Mouse (Mus musculus) MN1 (cell line): ENCODE measurements around the gene Fxyd1.
A peak's percentile ranks its signal among the peaks of the same experiment; 100 is the strongest.

Experiments
- DNase-seq: peaks from one replicate; pipeline ENCODE4 v3.0.0-alpha.2; 2016; ENCODE audit warnings: low spot score

The Fxyd1 gene

DNA sequence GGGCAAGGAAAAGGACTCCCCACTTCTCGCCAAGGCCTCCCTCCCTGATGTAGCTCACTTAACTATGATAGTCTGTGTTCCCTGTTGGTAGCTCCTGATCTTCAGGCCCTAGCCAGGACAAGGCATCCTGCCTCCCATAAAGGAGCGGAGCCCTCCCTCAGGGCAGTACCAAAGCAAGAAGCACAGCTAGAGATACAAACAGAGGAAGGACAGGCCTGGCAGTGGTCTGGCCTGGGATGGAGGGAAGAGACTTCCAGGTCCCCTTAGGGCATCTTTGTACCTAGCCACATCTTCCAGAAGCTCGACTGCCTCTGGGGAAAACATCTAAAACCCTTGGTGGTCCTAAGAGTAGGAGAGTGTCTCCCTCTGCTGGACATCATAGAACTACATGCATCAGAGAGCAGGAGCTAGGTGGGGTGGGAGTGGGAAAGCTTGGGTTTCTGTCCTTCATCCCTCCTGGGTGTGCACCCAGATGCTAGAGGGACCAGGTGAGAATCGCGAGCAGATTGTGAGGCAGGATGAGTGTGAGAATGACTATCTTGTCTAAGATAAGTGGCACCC is 21.0 kb upstream of the Fxyd1 start:
- DNase-seq = peak; percentile 75

DNA sequence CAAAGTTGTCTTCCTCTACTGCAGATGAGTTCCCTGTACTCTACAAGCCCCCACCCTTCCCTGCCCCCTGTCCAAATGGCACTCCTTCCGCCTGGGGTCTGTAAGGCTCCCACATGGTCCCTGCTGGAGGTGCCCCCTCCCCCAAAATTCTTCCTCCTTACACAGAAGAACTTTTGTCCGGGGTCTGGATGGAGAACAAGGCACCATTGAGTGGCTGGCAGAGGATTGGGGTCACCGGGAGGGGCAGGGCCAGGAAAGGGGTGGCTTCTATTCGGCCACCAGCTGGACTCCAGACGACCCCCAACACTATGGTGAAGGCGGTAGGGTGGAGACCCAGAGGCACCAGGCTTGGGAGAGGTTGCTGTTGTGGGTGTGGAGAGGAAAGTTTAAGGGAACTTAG is 20.5 kb upstream of the Fxyd1 start:
- no peak for DNase-seq

DNA sequence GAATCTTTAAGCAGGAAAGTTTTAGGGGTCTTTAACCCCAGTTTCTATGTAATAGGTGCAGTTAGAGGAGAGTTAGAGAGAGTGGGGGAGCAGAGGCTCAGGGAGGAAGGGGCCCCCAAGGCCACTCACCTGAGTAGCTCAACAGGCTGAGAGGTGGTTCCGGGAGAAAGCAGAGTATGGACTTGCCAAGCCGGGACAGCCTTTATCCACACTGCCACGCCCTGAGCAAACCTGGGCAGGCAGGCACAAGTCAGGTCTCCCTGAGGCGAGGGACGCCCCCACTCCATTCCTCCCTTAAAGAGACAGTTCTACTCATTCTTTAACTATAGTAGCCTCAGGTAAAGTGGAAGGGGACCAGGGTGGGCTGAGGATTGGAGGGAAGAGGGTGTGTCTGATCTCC is 19.5 kb upstream of the Fxyd1 start, which contains the start of gene Fxyd3:
TSS of gene Fxyd3 (minus strand) at position 213 of the 400 bp plus-strand sequence.
- no peak for DNase-seq

DNA sequence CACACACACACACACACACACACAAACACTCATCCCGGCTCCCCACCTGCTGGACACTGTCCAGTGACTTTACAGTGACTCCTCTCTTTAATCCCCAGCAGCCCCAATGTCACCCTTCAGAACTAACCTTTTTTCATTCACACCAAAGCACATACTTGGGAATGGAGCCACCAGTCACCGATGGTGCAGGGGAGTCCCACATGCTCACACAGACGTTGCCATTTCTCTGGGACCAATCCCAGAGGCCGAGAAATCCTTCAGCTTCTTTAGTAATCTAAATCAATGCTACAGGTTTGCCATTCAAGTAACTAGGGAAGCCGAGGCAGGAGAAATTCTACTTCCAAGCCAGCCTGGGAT is 17.7 kb upstream of the Fxyd1 start:
- no peak for DNase-seq

DNA sequence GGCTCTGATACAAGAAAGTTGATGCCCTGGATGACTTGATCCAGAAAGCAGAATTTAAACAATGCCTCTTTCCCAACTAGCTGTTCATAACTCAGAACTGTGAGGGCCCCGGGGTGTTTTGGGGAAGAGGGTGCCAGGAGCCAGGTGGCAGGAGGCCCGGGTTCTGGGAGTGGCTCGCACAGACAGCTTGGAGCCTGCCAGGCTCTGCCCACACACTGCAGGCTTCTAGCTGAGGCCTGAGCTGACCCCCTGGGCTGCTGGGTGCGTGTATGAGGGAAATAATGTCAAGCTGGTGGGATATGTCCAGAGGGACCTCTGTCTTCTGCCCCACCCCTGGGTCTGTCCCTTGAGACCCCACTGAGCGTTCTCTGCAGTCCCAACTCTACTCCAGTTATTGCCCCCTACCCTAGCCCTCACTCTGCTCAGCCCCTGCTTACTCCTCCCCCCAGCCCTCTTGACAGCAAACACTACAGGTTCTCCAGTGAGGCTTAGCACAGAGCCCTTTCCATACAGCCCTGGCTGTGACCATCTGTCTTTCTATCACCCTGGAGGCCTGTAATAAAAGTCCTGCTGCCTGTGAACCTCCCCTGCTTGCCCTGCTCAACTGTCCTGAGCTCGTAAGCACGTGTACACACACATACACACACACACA is 17.2 kb upstream of the Fxyd1 start:
- no peak for DNase-seq

DNA sequence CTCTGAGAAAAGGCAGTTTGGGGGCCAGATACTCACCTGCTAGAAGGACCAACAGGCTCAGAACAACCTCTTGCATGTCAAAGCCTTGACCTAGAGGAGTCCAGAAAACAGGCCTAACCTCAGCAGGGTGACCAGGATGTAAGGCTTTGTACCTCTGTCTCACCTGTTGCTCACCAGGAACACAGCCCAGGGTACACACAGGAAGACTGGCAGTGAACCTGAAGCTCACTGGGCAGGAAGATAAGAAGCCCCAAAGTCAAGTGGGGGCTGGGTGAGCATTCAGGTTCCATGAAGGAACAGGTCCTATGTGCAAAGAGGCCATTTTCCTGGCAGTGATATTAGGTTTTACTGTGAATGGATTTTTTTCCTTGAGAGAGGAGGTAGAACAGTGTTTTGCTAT is 16.5 kb upstream of the Fxyd1 start:
- DNase-seq = no peak

DNA sequence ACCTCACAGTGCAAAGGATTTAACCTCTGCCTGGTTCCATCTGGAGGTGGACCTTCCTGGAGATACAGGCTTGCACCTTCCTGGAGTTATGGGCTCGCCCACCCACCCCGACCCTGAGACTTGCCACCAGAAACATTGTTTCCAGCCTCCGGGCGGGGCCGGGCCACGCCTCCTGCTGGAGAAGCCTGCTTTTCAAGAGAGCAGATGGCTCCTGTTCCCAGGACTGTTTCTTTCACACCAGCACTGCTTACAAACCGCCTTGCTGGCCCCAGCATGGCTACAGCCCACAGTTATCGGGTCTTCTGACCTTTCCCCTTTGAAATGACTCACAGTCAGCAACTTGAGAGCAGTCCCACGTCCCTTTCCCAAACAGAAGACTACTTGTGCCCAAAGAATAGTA is 15.3 kb upstream of the Fxyd1 start:
- no peak for DNase-seq

DNA sequence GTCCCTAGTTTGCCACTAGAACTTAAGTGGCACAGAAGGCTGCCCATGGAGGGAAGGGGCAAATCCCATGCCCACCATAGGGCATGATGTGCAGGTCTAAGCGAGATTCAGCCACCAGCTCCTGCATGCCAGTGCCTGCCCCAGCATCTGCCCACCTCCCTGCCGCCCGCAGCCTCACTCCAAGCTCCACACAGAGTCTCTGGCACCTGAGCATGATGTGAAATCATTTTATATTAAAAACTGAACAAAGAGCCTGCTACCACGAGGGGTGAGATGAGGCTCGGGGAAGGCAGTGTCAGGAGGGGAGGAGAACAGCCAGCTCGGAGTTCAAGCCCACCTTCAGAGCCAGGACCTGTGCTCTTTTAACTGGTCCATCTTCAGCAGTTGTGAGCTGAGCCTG is 13.3 kb upstream of the Fxyd1 start:
- no peak for DNase-seq

DNA sequence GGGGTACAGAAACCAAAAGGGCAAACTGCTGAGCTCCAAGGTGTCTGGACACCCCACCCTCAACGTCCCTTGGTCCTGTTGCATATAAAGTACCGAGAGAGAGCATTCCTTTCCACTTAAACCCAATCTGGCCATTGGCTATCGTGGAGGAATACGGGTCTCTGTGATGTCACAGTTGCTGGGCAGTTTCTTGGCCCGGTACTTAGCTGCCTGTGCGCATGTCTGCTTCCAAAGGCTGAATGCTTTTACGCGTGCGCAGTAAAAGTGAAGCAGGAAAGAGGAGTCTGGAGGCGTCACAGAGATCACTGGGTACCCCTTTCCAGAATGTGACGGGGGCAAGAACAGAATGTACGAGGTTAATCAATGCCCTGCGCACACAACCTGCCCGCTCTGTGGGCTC is 12.5 kb upstream of the Fxyd1 start:
- no peak for DNase-seq

DNA sequence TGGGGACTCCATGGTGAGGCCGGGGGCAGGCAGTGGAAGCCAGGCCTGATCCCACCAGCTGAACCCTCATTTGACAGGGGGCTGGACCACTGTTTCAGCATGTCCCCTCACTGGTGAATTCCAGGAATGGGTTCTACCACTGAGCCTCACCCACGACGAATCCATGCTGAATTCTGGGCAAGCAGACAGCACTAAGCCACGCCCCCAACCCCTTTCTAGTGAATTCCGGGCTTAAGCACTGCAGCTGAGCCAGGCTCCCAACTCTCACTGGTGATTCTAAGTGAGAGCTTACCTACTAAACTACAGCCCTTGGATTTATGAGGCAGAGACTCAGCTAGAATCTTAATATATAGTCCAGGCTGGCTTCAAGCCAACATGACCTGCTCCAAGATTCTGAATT is 10.8 kb upstream of the Fxyd1 start:
- peak; percentile 35 for DNase-seq

DNA sequence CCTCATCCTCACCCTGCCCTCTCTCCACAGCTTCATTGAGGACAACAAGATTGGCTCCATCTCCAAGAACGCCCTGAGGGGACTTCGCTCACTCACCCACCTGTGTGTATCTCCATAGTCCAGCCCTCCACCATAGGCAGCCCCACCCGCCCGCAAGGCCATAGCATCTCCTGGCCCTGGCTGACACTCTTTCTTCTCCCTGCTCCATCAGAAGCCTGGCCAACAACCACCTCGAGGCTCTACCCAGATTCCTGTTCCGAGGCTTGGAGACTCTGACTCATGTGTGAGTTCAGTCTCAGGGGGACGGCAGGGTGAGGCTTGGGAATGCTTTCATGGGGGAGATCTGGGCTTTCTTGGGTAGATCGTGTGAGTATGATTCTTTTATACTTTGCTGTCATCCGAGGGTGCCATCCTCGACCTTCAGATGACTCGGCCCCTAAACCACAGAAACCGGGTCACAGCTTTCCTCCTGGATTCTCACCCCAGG is 6.1 kb upstream of the Fxyd1 start:
- no peak for DNase-seq

DNA sequence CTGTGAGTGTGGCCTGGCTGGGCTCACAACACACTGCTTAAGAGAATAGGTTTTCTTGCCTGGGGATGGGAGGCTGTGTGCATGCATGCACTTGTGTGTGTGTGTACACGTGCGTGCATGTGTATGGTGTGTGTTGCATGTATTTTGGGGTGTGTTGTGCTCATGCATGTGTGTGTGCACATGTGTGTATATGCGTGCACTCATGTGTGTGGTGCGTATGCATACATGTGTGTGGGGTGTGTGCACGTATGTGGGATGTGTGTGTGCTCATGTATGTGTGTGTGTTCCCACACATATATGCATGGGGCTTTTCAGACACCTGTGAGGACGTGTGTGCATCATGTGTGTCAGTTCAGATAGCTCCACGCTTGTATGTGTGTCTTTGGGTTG is 3.6 kb upstream of the Fxyd1 start:
- no peak for DNase-seq

DNA sequence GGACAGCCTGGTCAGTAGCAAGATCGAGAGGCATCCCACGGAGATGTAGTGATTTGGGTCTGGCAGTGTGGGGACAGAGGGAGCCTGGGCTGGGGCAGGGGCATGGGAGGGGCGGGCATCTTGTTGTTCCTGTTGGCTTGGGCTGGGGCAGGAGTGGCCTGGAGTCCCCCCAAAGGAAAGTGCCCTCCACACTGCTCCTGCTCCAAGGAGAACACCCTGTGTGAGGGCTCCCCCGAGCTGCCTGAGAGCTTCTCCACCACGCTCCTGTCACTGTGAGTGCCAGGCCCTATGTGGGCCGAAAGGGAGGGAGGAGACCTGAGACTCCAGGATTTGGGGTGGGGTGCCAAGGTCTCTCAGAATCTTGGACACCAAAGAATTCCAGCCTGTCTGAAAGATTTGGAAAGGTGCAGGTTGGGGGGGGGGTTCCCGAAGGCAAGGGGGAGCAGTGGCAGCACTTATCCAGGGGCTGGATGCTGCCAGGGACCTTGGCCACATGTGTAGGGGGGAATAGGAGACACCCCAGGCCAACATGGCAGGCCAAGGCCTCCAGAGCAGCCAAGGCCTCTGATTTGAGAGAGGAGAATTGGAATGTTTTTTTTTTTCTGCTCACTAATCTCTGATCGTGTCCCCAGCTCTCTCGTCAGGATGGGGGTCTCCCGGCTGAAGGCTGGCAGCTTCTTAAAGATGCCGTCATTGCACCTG is 3.1 kb upstream of the Fxyd1 start:
- DNase-seq = no peak

DNA sequence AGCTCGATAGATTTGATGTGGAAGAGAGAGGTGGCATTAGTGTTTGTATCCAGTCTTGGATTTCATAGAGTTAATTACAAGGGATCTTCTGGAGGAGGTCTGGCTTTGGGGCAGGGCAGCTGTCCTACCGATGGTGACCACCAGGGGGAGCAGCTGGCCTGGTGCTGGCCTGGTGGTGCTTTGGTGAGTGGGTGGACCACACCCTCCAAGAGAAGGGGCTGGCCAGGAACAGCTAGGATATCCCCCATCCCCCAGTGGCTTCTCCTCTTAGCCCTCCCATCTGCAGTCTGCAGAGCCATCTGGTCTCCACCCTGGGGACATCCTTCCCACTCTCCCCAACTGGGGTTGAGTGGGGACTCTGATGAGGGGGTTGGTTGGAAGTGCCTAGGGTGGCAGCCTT is 2.1 kb upstream of the Fxyd1 start, which contains the start of gene Lgi4:
TSS of gene Lgi4 (plus strand) at position 235 of the 400 bp plus-strand sequence.
- DNase-seq = peak; percentile 77

DNA sequence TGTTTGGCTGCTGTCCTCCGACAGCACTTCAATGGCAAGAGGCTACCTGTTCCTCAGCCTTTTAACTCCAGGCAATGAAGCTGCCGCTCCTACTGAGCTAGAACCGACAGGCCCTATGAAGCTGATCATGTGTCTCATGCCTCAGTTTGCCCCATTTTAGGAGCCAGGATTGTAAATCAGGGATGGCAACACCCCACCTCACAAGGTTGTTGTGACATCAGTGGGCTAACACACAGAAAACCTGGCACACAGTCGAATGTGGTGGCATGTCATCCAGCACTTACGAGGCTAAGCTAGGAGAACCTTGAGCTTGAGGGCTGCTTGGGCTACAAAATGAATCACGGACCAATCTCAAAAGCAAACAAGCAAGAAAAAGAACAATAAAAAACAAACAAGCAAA is 1.2 kb upstream of the Fxyd1 start:
- no peak for DNase-seq

DNA sequence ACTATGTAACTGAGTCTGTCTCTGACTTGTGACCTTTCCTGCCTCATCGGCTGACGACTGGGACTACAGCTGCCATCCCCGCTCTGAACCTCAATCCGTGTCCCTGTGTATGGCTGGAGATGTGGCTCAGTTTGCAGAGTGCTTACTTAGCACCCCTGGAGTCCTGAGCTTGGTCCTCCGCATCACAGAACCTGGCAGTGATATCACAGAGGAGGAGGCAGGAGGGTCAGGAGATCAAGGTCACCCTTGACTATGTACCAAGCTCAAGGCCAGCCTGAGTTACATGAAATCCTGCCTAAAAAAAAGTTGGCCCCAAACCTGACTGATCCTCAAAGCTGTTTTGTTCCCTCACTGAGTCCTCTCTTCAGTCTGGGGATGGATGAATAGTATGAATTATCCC is 731 bp upstream of the Fxyd1 start:
- DNase-seq = no peak

DNA sequence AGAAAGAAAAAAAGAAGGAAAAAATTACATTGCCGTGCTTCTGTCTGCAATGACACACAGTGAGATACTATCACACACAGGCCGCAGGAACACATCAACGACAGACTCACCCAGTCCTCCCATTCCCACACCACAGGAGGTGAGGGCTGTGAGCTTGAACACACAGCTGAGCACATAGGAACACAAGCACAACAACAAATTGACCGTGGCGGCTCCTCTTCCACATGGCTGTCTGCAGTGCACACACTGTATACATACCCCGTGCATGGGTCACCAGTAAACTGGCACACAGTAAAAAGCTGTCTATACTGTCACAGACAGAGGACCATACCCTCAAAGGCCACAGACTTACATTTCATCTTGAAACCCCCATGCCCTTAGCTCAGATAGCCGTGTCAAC is 551 bp downstream of the Fxyd1 start:
- no peak for DNase-seq

DNA sequence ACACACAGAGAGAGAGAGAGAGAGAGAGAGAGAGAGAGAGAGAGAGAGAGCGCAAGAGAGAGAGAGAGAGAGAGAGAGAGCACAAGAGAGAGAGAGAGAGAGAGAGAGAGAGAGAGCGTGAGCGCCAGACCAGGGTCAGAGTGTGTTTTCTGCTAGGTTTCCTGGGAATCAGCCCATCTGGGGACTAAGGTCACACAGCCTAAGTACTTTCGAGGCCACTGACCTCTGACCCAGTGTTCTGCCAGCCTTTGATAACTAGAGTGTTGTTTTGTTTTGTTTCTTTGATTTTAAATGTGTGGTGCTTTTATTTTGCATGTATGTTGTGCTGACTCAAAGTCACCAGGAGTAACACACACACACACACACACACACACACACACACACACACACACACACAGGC is 1.1 kb downstream of the Fxyd1 start:
- no peak for DNase-seq

DNA sequence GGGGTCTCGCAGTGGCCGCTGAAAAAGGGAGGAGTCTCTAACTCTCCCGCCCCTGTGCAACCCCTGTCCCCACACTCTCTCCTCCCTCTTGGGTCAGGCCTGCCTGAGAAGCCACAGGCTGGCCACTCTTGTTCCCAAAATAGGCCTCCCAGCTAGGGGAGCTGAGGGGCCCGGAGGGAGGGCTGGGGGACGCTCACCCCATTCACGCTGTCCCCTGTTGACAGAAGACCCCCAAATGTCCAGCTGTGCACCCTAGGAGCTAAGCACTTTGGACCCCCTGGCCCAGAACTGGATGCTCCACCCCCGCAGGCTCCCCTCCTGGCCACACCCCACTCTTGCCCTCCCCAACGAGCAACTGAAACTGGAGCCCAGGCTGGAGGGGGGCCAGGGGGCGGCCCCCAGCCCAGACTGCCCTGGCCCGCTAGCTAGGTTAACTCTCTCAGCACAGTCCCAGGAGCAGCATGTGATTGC is 1.6 kb downstream of the Fxyd1 start:
- DNase-seq = no peak

DNA sequence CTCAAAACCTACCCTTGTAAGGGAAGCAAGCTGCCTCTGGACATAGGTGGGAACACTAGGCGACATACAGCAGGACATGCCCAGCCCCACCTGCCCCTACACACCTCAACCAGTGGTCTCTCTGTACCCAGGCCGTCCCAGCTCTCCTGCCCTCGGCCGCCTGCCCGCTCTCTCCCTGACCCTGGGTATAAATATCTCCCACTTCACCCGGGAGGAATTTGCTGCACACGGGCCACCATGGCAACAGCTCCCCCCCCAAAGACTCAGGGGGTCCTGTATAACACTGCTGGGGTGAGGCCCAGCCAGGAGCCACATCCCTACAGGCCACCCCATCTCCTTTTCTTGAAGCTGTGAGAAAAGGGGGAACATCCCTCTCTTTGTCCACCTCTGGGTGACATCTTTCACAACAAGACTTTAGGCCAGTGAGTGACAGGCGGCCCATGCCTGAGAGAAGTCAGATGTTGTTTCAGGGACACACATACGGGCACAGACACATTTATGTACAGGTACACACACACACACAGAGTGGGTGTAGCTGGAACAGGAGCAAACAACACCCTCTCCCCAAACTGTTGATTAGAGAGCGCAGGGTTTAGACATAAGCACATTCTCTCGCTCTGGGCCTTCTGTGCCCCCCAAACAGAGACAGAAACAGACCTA is 2.2 kb downstream of the Fxyd1 start:
- no peak for DNase-seq

DNA sequence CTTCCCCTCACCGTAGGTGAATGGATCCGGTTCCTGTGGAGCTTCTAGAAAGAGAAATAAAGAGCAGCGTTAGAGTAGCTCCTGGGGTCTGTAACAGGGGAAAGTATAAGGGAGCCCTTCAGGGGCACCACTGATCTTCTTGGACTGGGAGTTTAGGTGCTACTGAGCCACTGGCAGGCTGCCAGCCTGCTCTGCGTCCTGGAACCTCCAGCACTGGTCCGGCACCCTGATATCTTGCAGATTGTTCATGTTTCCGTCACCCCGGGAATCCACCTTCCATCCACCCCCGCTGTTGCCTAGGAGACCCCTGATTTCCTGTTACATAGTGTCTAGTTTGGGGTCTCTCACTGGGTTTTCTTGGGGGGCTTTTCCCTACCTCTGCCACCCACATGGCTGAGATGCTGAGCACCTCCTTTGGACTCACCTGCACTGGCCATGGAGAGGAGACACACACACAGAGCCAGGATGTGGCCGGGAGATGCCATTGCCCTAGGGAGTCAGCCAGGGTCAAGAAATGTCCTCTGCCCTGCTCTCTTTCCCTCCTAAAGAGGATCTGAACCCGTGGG is 3.0 kb downstream of the Fxyd1 start:
- no peak for DNase-seq

DNA sequence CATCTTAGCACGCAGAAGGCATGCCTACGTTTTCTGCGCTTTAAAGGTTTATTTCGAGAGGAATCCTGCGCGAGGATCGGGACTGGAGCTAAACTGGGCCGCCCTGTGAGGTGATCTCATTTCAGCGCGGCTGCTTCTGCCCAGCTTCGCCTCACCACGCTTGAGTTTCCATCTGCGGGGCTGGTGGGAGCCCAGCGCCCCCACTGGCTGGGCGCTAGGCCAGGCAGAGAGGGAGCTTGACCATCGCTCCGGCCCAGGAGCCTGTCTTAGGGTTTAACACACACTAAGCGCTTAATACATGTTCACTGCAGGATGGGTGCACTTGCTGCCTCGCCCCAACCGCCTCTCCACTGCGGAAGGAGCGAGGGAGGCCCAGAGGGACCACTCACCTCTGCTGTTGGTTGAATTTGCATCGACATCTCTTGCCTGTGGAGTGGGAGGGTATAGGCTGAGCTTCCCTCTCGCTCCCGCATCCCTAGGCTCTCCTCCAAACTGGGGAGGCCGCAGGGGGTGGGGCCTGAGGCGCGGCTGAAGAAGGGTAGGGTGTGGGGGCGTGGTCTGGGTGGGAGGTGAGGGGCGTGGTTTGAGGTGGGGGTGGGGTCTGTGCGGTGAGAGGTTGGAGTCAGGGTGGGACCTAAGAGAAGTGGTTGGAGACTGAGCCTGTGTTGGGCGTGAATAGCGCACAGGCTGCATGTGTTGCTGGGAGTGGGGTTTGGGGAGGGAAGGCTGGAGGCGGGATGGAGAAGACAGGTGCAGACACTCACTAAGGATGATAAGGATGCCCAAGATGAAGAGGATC is 4.2 kb downstream of the Fxyd1 start:
- peak; percentile 59 for DNase-seq
